Mouse (Mus musculus) left cerebral cortex, adult 2 months (tissue): ENCODE results near the gene Cxcl3. TPM values are rescaled to one million over a fixed set of nuclear protein-coding genes. Genes with fewer than 3 reads are reported as not detected.
"Not testable (repeated sequence)": the region's sequence is repeated elsewhere in the genome, so short reads cannot be mapped to it uniquely, and the experiment has no call there.

ENCODE experiments used
- DNase-seq, 2 experiments: peaks; one replicate each; pipeline ENCODE4 v3.0.0; 2021 to 2022; ENCODE audit warnings: low spot score in 2 of 2, mixed read lengths in 1 of 2; ENCODE audit errors: extremely low spot score in 1 of 2
- H3K27ac ChIP-seq: fragments of 200-600 bp; 2 replicates; pipeline ENCODE4 v1.8.1; 2022
- H3K4me3 ChIP-seq: fragments of 200-600 bp; 2 replicates; pipeline ENCODE4 v1.8.1; 2022
- CTCF ChIP-seq: fragments of 200-600 bp; IDR thresholded peaks from 2 replicates; pipeline ENCODE4 v1.8.1; 2022; ENCODE audit warnings: antibody characterized with exemption, mild to moderate bottlenecking, moderate library complexity
- intact Hi-C: fragments of 180-260 bp; cut with DNase I; formaldehyde crosslinking; loops from one replicate; pipeline ENCODE4 v1.15.1; 2025
- total RNA-seq, 2 experiments: library from RNA; stranded (reverse); gene quantifications; 2 replicates each; pipeline ENCODE4 v1.2.3; 2021

The Cxcl3 gene
- total RNA-seq, 2 experiments from 2014 or later, result not detected

DNA sequence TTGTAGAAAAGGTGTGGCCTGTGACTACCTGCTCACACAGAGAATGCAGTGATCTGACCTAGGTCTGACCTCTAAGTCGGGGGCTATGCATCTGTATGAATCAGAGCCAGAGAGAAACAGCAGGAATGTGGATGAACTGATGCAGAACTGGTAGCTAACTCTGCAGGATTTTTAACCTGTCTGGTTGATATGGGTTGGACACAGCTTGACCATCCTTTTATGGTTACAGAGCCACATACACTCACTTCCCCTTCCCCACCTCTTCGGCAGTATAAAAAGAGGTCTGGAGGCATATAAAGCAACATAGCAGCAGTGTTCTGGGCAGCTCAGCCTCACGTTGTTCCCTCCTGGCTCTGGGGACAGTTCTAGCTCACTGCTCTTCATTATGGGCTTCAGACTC lies 17.7 kb upstream of the Cxcl3 start, which contains the start of gene Ppbp:
Ppbp (plus strand) TSS at position 301 of the 400 bp plus-strand sequence.
- TF ChIP-seq CTCF, result no peak
- Histone ChIP-seq H3K27ac (no peak within 1 kb of the TSS), H3K4me3 (no peak within 1 kb of the TSS)
- DNase-seq, result no peak
- intact Hi-C loops, result no loop called here

- no peak for TF ChIP-seq CTCF
- DNase-seq, result no peak
- intact Hi-C loops, result no loop called here
- Histone ChIP-seq H3K4me3 (no peak overlapping the region), H3K27ac (no peak overlapping the region)
These were observed 14.5 kb upstream of the Cxcl3 start for GRCm38 (mm10) chr5:90771369-90771768.

DNA sequence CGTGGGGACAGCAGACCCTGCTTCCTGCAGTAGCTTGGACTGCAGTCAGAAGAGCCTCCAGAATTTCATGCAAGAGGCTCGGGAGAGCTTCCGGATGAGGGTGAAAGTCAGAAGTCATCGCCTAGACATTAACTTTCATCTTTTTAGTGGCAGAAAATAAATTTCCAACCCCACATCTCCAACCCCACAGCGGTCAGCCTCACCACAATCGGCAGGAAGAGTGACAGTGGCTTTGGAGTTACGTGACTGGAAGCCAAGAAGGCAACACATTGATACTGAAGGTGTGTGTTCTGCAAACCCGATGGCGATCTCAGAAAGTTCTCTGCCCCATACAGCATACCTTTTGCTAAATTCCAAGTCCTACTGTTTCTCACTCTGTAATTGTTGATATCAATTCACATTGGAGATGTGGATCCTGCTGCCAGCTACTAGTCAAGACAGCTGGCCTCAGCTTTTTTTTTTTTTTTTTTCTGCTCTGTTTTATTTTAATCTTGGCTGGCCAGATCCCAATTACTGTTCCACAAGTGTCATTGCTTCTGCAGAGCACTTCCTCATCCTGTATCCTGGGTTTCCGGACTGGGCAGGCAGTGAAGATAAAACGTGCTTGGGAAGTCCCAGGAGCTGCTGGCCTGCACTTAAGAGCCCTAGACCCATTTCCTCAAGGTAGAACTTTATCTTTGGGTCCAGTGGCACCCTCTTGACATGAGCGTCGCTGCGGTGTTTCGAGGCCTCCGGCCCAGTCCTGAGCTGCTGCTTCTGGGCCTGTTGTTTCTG lies 13.8 kb upstream of the Cxcl3 start, which contains the start of gene Pf4:
Pf4 (plus strand) TSS at position 556 of the 774 bp plus-strand sequence.
- Histone ChIP-seq H3K27ac (no peak within 1 kb of the TSS), H3K4me3 (no peak within 1 kb of the TSS)
- DNase-seq, result no peak
- intact Hi-C loops, result no loop called here
- no peak for TF ChIP-seq CTCF

DNA sequence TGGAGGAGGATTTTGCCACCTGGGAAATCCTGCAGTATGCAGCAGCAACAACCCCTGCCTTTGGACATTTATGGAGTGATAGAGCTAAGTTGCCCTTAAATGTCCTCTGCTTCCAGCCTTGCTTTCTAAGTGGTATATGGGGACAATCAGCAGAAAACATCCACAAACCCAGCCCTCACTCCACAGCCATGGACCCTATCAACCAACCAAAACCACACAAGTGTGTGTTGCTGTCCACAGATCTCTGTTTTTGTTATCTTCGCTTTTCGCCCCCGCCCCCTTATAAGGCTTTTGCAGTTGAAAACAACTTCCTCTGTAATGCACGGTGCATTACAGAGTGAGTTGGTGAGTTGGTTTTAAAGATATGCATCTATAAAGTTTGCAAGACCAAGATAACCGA lies 10.3 kb upstream of the Cxcl3 start:
- DNase-seq, result no peak
- TF ChIP-seq CTCF, result no peak

GRCm38 (mm10) chr5:90777621-90778020 lies 8.3 kb upstream of the Cxcl3 start:
- TF ChIP-seq CTCF, result no peak
- H3K27ac ChIP-seq, result no peak overlapping the region
- intact Hi-C loops, result no loop called here
- DNase-seq, result no peak
- H3K4me3 ChIP-seq, result no peak overlapping the region

More for the DNA sequence above, 10.3 kb upstream of the Cxcl3 start:
- Histone ChIP-seq H3K4me3 (no peak overlapping the region), H3K27ac (no peak overlapping the region)
- intact Hi-C loops, result no loop called here

GRCm38 (mm10) chr5:90778856-90779255 lies 7.0 kb upstream of the Cxcl3 start:
- Histone ChIP-seq H3K27ac (no peak overlapping the region), H3K4me3 (no peak overlapping the region)
- intact Hi-C loops, result no loop called here
- DNase-seq, result no peak
- TF ChIP-seq CTCF, result no peak

DNA sequence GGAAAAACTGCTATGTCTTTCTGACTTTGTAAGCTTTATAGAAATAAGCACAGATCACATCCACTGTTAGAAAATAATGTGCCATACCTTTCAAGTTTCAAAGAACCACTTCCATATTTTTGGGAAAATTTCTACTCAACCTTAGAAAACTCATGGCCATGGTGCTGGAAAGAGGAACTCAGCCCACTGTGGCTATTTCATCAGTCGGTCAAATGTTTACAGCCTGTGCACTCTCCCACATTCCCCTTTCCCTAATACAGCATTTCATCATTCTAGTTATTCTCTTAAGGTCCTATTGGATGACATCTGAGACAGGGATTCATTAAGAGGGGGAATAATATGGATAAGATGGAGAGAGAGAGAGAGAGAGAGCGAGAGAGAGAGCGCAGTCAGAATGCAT lies 2.2 kb upstream of the Cxcl3 start:
- intact Hi-C loops, result no loop called here

GRCm38 (mm10) chr5:90788114-90788513 lies 2.2 kb downstream of the Cxcl3 start:
- intact Hi-C loops, result loop anchor here (5.0 kb wide), 1 partner anchor 126 kb away; no protein-coding TSS in a partner anchor
- H3K27ac ChIP-seq, result no peak overlapping the region
- TF ChIP-seq CTCF, result peak; percentile 10; the same call in 1 of the 2 replicates
- H3K4me3 ChIP-seq, result no peak overlapping the region
- DNase-seq, result no peak

More for the DNA sequence above, 2.2 kb upstream of the Cxcl3 start:
- TF ChIP-seq CTCF, result no peak
- no peak overlapping the region for H3K4me3 ChIP-seq
- no peak for DNase-seq
- no peak overlapping the region for H3K27ac ChIP-seq

GRCm38 (mm10) chr5:90789306-90790073 lies 3.6 kb downstream of the Cxcl3 start:
- H3K4me3 ChIP-seq, result no peak overlapping the region
- TF ChIP-seq CTCF, result no peak
- no peak overlapping the region for H3K27ac ChIP-seq
- intact Hi-C loops, result loop anchor here (5.0 to 10.0 kb wide), 2 partner anchors 75 to 127 kb away; no protein-coding TSS in a partner anchor
- no peak for DNase-seq

- DNase-seq, result no peak
- Histone ChIP-seq H3K27ac (no peak overlapping the region), H3K4me3 (no peak overlapping the region)
- intact Hi-C loops, result loop anchor here (10.0 kb wide), 1 partner anchor 75 kb away; no protein-coding TSS in a partner anchor
- no peak for TF ChIP-seq CTCF
These were observed 4.2 kb downstream of the Cxcl3 start for GRCm38 (mm10) chr5:90790074-90790502.

DNA sequence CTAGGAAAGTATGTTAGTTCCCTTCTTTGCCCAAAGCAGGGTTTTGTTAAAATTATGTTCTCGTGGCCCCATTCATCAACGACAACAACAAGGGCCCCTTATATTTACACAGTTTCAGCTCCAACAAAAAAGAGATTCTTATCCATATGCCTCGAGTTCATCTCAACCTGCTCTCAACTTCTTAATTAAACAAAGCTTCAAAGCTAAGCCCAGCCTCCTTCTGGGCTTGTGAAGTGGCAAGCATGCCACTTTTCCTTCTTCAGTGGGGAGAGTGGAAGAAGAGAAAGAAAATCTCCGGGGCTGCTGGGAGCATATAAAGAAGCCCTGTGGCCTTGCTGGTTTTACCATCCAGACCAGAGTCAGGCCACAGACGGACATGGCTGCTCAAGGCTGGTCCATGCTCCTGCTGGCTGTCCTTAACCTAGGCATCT lies 8.3 kb downstream of the Cxcl3 start, which contains the start of gene Cxcl15:
Cxcl15 (plus strand) TSS at position 340 of the 431 bp plus-strand sequence.
- intact Hi-C loops, result loop anchor here (10.0 kb wide), 1 partner anchor 79 kb away; no protein-coding TSS in a partner anchor
- Histone ChIP-seq H3K27ac (no peak within 1 kb of the TSS), H3K4me3 (no peak within 1 kb of the TSS)
- DNase-seq, result no peak
- no peak for TF ChIP-seq CTCF

GRCm38 (mm10) chr5:90795392-90795791 lies 9.5 kb downstream of the Cxcl3 start:
- DNase-seq, H3K27ac ChIP-seq, H3K4me3 ChIP-seq: not testable (repeated sequence)
- intact Hi-C loops, result loop anchor here (10.0 kb wide), 1 partner anchor 81 kb away; no protein-coding TSS in a partner anchor
